Mouse (Mus musculus) gastrocnemius, adult 18-20 months (tissue): ENCODE results near the gene Smpdl3b. TPM values are rescaled to one million over a fixed set of nuclear protein-coding genes. Genes with fewer than 3 reads are reported as not detected.

ENCODE experiments used
- DNase-seq: peaks from one replicate; pipeline ENCODE4 v3.0.0; 2021; ENCODE audit warnings: low spot score
- total RNA-seq, 2 experiments: library from RNA; stranded (reverse); gene quantifications; 2 replicates each; pipeline ENCODE4 v1.2.3; 2021

The Smpdl3b gene
- total RNA-seq, 2 experiments from 2014 or later = 0.48 to 1.2 TPM

GRCm38 (mm10) chr4:132735894-132736293, 21.2 kb downstream of the Smpdl3b start:
- DNase-seq = no peak

GRCm38 (mm10) chr4:132735389-132735788, 21.7 kb downstream of the Smpdl3b start:
- DNase-seq = no peak

- no peak for DNase-seq
These were observed 22.3 kb downstream of the Smpdl3b start for GRCm38 (mm10) chr4:132734766-132735165.

- DNase-seq = no peak
These were observed 23.8 kb downstream of the Smpdl3b start for GRCm38 (mm10) chr4:132733071-132733770.

DNA sequence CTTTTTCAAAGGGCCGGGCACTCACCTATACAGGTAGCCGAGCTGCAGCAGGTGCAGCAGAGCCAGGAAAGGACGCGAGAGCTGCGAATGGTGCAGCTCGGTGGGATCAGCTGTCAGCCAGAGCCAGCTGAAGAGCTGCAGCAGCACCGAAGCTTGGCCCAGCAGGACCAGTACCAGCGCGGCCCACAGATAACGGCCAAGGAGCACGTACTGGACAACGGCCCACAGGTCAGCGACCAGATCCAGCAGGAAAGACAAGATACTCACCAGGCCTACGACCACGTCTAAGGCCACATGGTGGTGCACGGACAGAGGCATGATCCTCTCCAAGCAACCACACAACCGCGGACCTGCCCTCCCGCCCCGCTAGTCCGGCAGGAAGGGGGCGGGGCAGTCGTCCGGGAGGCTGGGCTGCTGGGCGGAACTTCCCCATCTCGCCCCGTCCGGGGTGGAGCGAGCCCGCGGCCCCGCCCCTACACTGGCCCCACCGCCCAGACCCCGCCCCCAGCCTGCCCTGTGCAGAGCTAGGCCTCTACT, 24.8 kb downstream of the Smpdl3b start, which contains the start of gene Xkr8:
Xkr8 (minus strand) TSS at position 399 of the 537 bp plus-strand sequence.
- DNase-seq = peak; percentile 90

DNA sequence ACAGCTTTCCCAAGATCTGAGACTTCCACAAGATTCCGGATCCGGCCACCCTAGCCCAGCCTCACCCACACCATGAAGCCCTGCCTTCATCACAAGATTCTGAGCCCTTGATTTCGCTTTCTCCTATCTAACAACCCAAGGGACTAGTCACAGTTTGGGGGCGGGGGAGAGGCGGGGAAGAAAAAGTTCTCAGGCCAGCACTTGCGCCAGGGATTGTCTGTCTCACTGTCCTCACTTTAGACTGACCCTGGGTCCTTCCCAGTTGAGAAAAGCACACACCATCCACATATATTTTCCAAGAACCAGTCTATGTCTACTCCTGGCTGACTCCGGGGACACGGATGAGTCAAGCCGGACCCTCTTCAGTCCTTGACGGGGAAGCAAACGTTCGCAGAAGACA, 25.4 kb downstream of the Smpdl3b start:
- DNase-seq = no peak

- DNase-seq = no peak
These were observed 28.8 kb downstream of the Smpdl3b start for GRCm38 (mm10) chr4:132728233-132728632.

GRCm38 (mm10) chr4:132718251-132718650, 38.8 kb downstream of the Smpdl3b start:
- no peak for DNase-seq

DNA sequence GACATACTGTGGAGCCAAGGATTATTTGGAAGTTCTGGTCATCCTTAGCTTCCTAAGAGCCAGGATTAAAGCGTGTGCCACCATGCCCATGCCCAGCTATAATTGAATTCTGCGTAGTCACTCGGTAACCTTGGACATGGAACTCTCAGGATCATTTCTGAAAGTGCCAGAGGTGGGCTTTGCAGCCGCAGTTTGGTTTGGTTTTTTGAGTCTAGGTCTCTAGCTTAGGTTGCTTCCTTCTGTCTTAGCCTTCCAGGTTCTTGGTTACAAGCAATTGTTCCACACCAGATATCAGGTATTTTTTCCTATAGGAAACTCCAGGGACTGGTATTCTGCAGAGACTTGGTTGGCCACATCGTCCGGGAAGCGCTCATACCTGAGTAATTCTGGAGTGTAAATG, 43.9 kb downstream of the Smpdl3b start:
- DNase-seq = no peak

DNA sequence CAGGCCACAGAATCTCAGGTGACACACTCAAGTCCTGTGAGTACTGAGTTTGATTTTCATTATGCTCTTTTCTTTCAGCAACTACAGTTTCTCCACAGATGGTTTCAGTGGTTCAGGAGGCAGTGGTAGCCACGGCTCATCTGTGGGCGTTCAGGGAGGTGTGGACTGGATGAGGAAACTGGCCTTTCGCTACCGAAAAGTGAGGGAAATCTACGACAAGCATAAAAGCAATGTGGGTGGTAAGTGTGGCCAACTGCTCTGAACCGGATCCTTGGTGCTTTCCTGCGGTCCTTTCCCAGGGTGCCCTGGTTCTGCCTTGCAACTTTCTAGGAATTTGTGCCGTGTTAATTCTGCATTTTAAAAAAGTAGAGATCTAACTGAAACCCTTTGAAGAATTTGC, 50.2 kb downstream of the Smpdl3b start:
- no peak for DNase-seq

DNA sequence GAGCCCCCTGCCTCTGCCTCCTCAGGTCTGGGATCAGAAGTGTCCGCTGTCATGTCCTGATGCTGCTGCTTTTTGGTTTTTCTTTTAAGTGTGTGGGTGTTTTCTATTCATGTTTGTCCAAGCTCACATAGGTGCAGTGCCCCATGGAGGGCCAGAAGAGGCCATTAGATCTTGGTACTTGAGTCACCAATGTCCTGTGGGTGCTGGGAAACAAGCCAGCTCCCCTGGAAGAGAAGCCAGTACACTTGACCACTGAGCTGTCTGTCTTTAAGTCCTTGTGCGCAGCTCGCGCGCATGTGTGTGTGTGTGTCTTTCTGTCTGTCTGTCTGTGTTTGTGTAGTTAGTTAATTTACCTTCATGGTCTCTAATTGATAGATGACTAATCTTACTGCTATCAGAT, 55.0 kb downstream of the Smpdl3b start:
- DNase-seq = no peak

- DNase-seq = no peak
These were observed 63.7 kb downstream of the Smpdl3b start for GRCm38 (mm10) chr4:132693366-132693765.

- no peak for DNase-seq
These were observed 67.4 kb downstream of the Smpdl3b start for GRCm38 (mm10) chr4:132689634-132690033.

Other genes with a start within 250 kb of the Smpdl3b start
- 1 to 10 TPM; 2.1 to 2.5 TPM for gene Sesn2, start 246.8 kb downstream of the Smpdl3b start, total RNA-seq
- gene Atpif1, start 223.6 kb downstream of the Smpdl3b start, total RNA-seq = 10 to 100 TPM; 55.5 to 59.0 TPM
- gene Dnajc8, start 221.7 kb downstream of the Smpdl3b start, total RNA-seq = 10 to 100 TPM; 53.7 to 63.2 TPM
- gene Ptafr, start 193.2 kb downstream of the Smpdl3b start, total RNA-seq = 1 to 10 TPM in 1 of 2 experiments, under 1 TPM in 1; 0.39 to 1.1 TPM
- gene Eya3, start 118.3 kb downstream of the Smpdl3b start, total RNA-seq = 10 to 100 TPM; 11.7 to 13.4 TPM
- gene Xkr8, start 24.7 kb downstream of the Smpdl3b start, total RNA-seq = 1 to 10 TPM in 1 of 2 experiments, under 1 TPM in 1; 0.95 to 1.3 TPM
- gene Rpa2, start 11.1 kb upstream of the Smpdl3b start, total RNA-seq = 10 to 100 TPM; 14.4 to 16.3 TPM
- under 1 TPM; 0.41 to 0.85 TPM for gene Themis2, start 39.1 kb upstream of the Smpdl3b start, total RNA-seq
- gene Ppp1r8, start 85.9 kb upstream of the Smpdl3b start, total RNA-seq = 10 to 100 TPM; 14.6 to 15.7 TPM
- gene Stx12, start 127.3 kb upstream of the Smpdl3b start, total RNA-seq = 10 to 100 TPM; 24.6 to 26.5 TPM
- gene Fam76a, start 165.3 kb upstream of the Smpdl3b start, total RNA-seq = 10 to 100 TPM; 23.5 to 23.9 TPM
- gene Fgr, start 216.8 kb upstream of the Smpdl3b start, total RNA-seq = under 1 TPM; 0.09 to 0.14 TPM